Mouse (Mus musculus): ENCODE measurements around the gene Ago1.

The Ago1 gene

DNA sequence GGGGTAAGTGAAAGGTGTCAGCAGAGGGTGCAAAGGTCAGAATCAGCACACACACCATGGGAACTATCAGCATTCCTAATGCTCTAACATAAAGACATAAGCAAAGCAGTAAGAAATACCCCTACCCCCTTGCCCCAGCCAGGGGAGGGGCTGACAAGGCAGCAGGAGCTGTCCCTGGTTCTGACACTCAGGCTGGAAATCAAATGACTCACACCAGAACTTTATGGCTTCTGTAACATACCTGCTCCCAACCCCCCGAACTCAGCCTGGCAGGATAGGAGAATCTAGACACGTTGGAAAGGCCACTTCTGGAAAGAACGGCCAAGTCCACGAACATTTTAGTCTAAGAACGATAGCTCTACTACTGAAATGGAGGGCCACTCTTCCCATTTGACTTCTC, 4.6 kb upstream of the Ago1 start:
- in situ Hi-C loops (cut with MboI): no loop called here

DNA sequence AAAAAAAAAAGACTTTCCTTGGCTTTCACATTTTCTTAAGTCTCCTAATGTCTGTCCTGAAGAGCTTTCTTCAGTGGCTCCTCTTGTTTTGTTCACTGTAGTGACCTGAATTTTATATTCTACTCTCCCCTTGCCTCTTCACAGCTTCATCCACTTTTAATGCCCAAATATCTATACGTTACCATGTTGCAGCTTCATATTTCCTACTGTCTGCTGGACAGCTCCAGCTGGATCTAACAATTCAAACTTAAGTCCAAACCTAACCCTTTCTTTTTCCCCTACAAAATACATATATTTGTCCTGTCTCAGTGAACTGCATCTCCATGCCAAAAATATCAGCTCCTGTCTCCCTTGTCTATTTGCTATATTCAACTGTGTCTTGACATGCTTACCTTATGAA, 951 bp upstream of the Ago1 start:
- in situ Hi-C loops (cut with MboI): no loop called here

DNA sequence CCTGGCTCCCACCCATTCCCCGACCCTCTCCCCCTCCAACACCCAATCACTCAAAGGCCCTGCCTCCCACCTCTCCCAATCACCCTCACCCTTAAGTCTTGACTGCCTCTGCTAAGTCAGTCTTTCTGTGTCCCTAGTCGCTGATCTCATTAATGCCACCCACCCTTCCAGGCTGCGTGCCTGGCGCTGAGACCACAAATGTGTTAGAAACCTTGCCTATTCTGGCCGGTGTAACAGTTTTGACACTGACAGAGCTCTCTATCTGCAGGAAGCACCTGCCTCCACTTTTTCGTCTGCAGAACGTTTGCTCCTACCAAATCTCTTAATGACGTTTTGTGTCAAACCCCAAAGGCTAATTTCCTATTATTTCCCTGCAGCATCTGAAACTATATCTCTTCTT, 542 bp upstream of the Ago1 start:
- in situ Hi-C loops (cut with MboI): no loop called here

DNA sequence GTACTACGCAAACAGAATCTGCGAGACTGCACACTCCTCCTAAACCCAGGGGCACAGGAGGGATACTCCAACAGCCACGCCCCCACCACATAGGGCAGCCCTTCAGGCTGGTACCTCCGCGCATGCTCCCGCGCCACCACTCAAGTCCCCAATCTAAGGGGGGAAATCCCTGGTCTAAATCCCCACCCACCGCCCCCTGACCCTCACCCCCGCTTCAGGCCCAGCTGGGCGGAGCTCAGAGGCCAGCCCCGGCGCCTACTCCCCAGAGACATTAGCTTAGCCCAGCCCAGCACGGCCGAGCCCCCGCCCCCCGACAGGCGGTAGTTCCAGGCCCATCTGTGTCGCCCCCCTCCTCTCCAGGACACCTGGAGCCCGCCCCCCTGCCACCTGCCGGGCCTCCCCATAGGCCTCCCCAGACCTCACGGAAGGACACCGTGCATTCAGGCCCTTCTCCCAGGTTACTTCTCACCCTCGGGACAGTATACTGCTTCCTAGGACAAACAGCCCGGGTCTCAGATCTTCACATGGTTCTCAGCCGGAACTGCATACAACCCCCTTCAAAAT, 580 bp downstream of the Ago1 start:
- in situ Hi-C loops (cut with MboI): no loop called here

DNA sequence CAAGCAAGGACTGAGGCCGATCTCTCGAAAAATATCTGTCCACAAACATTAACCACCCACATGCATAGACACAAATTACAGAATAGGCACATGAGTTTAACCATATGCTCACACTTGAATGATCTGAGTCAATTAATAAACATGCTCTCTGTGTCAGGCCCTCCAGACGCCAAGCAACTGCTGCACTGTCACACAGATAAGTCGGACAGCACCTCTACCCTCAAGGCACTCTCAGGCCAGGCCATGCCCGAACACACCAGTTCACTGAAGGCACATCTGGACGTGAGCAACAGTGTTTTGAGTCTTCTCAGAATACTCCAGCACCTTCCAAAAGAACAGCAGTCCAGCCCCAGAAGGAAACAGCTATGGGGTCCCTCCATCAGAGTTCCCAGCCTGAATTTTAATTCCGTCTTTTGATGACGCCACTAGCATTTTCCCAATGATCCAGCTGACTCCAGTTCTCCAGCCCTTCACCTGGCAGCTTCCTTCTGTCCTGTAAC, 2.1 kb downstream of the Ago1 start:
- in situ Hi-C loops (cut with MboI): no loop called here

DNA sequence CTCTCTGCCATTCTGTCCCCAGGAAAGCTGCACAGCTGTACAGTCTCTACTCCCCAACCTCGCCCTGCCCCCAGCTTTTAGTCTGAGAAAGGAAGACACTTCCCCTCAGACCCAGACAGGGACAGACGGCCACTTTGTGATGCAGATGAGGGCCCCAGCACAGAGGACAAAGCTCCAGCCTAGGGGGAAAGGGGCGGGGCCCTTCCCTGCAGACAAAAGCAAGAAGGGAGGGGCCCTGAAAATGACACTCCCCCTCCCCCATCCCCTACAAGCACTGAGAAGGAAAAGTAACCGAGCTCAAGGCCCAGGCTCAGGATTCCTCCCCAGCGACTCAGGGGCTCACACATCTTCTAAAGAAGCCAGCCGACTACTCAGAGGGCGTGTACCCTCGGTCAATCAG, 2.5 kb downstream of the Ago1 start:
- in situ Hi-C loops (cut with MboI): no loop called here

DNA sequence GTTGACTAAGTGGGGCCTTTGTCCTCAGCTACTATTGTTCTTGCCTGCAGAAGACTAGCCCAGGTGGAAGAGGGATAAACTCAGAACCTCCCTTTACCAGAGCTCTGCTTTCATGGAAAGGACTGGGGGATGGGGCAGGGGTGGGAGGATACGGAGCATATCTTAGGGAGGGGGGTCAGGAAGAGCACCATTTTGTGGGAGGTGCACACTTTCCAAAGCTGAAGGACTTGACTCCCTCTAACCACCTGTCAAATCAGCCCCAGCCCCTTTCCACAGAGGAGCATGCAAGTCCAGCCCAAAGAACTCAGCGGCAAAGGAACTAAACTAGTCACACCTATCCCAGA, 3.5 kb downstream of the Ago1 start:
- in situ Hi-C loops (cut with MboI): no loop called here

DNA sequence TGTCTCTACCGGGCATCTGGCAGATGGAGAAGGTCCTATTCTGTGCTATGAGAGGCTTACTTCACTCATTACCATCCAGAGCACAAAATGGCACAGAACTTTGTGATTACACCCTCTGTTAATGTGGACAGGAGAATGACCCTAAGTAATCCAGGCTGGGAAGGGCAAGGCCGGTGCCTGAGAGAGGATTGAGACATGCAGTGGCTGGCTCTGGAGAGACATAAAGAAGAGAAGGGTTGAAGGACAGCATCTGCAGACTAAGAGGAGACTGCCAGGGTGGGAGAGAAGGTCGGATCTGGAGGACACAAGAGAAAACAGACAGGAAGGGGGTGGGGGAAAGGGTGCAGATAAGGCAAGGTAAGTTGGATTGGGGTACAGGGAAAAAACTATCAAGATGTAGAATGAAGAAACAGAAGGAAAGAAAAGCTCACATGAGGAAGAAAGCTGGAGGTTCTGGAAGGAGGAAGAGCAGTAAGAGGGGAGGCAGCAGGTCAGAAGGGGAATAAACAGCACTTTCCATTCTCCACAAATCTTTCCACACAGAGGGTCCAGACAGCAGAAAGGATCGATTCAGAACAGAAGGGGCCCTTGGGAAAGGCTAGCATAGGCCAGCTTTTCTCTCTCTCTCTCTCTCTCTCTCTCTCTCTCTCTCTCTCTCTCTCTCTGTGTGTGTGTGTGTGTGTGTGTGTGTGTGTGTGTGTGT, 4.0 kb downstream of the Ago1 start:
- in situ Hi-C loops (cut with MboI): no loop called here

DNA sequence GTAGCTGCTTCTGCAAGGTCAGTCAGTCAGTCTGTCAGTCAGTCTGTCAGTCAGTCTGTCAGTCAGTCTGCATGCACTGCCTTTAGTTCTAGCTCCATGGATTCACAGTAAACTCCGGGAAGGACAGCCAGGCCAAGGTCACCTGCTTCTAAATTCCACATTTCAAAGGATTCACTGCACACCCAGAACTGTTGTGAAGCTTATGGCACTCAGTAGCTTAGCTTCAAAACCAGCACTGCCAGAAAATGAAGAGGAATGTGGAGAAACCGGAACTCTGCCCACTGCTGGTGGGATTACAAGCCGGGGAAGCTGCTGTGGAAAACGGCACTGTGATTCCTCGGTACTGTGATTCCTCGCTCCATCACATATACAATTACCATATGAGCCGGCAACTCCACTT, 12.9 kb downstream of the Ago1 start:
- in situ Hi-C loops (cut with MboI): no loop called here

DNA sequence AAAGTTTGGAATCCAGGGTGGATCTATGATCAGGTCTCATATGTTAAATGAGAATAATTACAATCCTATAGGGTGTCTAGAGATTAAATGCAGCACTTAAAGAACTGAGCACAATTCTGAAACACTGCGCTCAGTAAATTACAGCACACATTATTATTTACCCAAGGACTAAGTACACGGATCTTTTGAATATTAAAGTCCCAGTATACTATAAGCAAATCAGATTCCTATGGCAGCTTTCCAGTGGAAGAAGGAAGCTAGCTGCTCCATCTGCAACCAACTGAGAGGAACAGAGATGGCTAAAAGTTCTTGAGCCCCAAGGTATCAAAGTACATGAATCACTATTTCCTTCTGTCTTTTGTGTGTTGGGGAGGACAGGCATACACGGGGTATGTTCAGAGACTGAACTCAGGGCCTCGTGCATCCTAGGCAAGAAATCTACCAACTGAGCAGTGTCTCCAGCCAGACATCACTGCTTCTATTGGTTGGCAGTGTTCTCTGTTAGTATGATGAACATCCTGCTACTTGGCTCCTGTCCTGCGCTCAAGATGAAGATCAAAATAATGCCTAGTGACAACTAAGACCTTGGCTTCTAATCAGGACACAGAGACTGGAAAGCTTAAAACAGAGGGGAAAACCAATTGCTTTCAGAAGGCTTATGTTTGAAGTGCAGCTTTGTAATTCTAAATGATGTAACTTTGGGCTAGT, 13.7 kb downstream of the Ago1 start:
- in situ Hi-C loops (cut with MboI): no loop called here

DNA sequence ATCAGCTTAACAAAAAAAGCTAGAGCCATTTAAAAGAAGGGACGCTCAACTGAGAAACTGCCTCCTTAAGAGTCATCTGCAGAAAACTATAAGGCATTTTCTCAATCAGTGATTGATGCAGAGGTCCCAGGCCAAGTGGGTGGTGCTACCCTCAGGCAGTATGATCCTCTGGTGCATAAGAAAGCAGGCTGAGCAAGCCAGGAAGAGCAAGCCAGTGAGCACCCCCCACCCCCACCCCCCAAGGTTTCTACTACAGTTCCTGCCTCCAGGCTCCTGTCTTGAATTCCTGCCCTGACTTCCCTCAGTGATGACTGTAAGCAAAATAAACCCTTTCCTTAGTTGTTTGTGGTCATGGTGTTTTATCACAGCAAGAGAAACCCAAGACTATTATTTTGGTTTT, 18.1 kb downstream of the Ago1 start:
- in situ Hi-C loops (cut with MboI): no loop called here

DNA sequence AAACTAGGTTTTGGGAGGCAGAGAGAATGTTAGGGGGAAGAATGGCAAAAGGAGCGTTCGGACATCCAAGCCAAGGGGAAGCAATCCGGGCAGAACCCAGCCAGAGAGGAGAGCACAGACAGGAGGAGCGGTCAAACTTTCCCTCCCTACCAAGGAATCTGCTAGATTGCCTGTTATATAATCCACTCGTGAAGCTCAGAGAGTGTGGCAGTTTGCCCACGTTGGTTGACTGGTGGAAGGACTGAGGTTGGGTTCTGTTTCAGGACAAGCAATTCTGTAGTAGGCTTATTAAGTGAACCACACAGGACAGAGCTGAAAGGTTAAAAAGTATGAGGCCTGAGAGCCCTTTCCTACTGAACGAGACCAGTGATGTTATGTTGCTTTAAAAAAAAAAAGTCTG, 21.3 kb downstream of the Ago1 start:
- in situ Hi-C loops (cut with MboI): no loop called here

DNA sequence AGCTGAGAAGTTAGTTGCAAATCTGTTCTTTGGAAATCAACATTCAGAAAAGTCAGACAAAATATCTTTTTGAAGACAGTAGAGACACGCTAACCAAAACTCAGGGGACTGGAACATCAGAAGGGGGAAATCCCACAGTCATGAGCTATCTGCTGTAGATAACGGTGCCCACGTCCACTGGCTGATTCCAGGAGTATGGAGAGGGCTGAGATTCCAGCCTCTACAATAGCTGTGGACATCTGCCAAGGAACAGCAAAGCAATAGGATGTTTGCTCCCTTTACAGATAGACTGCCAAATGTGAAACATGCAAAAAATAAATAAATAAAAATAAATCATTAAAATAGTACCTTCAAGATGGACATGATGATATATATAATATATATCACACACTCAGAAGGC, 23.9 kb downstream of the Ago1 start:
- in situ Hi-C loops (cut with MboI): no loop called here

DNA sequence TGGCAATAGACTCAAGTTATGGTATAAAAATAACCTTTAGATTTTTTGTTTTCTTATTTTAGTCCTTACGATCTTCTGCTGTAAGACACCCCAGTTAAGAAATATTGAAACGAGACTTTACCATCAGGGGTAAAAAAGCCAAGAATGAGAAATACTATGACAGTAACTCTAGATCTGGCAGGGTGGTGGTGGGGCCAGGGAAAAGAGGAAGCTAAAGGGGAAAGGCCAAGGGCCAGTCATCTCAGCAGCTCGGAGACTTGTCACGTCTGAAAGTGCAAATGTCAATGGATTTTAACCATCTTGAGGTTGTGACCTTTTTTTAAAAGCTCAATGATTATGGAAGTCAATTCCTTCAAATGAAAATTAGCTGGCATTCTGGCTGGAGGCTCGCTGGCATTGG, 30.1 kb downstream of the Ago1 start:
- in situ Hi-C loops (cut with MboI): no loop called here

DNA sequence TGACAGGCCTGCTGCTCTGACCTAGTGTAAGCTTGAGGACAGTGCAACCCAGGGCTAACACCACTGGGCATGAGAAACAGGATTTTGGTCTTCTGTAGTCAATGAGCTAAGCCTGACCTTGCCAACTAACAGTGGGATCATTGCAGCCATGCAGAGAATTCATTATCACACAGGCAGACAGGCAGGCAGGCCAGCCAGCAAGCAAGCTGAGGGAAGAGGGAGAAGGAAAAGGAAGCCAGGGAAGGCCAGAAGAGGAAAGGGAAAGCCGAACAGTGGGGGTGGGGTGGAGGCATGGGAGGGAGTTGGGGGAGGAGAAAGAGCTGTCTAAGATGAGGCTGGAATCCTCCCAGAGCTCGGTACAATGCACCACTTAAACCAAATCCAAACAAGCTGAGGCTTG, 32.1 kb downstream of the Ago1 start:
- in situ Hi-C loops (cut with MboI): no loop called here

DNA sequence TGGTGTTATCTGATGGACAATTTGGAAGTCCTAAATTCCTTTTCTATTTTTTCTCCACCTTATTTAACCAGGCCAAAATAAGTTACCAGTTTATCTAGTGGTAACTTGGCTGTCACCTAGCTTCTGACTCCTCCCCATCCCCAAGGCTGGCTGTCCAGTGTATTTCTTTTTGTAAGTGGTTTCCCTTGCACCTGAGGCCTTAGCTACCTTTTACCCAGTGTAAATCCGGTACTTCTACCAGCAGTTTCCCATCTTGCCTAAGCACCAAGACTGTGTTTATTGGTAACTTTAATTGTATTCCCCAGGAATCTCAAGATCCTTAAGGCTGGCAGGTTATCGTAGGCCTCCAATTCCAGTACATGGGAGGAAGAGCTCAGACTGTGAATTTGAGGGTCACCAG, 34.3 kb downstream of the Ago1 start:
- in situ Hi-C loops (cut with MboI): no loop called here

DNA sequence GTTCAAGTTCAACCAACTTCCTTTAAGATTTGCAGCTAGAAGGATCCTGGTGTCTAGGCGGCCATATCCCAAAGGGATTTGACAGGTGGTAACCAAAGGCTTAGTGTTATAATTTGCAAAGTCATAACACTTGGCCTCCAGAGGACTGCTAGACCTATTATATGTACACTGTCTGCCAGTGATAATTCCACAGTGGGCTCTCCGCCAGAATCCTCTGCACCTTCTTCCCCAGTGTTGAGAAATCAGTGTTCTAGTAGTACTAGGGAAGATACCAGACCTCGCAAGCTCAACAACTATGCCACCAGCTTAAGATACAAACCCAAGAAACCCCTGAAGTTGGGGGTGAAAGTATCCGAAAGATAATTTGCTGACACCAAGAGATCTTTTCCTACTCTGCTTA, 35.2 kb downstream of the Ago1 start:
- in situ Hi-C loops (cut with MboI): no loop called here

DNA sequence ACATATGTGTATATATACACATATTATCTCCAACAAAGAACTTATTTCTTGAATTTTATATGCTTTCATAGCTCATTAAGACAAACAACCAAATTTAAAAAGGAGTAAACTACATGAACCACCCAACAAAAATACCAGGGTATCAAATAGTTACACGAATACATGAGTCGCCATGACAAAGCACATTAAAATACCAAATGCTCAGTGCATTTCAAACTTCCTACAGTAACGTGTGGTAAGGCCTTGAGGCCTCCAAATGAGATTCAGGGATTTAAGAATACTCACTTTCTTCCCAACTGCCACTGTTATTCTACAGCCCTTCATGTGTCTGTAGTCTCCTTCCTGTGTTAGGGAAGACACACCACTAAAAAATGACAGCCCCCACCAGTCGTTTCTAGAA, 36.6 kb downstream of the Ago1 start:
- in situ Hi-C loops (cut with MboI): no loop called here

DNA sequence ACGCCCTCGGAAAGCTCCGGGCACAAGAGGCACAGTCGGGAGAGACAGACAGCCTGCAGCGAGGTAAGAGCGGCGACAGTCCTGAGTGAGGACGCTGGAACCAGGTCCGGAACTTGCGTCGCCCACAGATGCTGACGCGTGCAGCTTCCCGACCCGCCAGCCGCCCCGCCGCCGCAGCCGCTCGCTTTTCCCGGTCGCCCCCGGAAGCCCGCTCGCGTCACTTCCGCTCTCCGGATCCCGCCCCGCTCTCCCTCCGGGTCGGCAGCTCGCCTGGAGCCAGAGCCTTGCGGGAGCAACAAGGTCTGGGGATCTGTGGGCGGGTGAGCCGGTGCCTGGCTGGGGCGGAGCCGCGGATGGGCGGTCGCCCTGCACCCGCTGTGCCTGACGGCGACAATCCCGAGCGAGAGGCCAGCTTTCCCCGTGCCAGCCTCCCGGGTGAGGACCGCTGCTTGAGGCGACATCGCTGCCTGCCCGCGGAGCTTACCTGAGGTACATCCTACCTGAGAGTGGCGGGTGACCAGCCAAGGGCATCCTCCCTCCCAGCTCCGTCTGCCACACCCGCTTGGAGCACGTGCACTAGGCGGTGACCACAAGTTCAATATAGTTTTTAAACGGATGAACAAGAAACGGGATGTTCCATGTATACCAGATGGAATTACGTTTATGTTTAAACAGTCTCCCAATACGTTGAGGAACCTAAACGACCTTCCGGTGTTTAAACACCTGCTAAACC, 38.9 kb downstream of the Ago1 start, which contains the start of gene Ago3:
Gene Ago3, minus strand, starts transcription at position 210 of the 733 bp plus-strand sequence.
- in situ Hi-C loops (cut with MboI): no loop called here

DNA sequence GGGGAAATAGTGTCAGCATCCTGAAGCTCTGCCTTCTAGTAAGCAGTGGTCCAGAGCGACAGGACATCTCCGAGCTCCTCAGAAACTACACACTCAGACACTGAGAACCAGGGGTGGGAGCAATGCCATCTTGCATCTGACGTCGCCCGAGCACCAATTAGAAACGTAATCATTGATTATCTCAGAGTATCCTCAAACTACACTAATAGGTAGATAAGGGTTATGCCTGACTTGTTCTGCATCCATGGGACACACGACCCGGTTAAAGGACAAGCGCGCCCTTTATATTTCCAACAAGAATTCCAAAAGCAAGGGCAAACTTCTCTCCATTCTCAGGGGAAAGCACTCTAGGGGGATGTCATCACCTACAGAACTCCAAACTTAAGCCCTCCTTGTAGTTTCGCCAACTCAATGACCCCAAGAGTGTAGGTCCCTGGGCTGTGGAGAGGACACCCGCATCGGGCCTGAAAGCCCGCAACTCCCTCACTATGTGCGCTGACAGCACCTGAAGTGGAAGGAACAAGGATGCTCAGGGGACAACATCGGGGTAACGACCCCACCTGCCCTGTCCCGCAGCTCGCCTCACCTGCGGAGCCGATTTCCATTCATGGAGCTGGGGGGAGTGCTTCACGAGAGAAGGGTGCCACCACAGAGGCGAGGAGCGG, 39.6 kb downstream of the Ago1 start:
- in situ Hi-C loops (cut with MboI): no loop called here

DNA sequence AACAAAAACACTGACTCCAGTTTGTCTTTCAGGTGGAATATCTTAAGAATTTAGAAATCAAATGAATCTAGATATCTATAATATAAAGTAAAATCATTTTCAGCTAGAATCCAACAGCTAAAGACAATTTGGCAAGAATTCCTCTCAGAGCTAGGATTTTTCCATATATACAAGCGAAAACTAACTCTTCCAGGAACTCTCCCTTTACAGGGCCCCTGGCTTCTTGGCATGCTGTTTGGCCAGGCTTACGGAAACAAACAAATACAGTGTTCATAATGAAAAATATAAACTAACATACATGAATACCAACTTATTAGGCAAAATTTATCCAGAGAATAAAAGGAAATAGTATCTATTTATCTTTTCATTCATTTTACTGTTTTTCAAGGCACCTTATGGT, 44.5 kb downstream of the Ago1 start:
- in situ Hi-C loops (cut with MboI): no loop called here

DNA sequence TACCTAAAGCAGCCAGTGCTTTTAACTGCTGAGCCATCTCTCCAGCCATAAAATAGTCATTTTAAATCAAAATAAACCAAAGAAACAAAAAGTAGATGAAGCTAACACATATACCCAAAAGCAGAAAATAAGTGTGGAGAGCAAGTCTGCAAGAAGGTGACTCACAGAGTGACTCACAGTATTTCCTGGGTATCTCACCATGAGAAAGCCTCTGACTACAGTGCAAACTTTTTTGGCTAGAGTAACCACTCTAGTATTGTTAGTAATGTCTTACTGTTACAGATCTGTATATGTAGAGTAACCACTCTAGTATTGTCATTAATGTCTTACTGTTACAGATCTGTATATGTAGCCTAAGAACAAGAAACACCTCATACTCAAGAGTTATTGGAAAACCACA, 52.7 kb downstream of the Ago1 start:
- in situ Hi-C loops (cut with MboI): no loop called here
